Mouse (Mus musculus) CD4-positive, CD25-positive, alpha-beta regulatory T cell, adult 2 months (primary cell): ENCODE results near the gene Srebf1.

Experiments used
- DNase-seq: peaks from one replicate; pipeline ENCODE4 v3.0.0-alpha.2; 2012; ENCODE audit warnings: low read depth, low spot score

Srebf1 gene

GRCm38 (mm10) chr11:60178506-60178905, 43.9 kb downstream of the Srebf1 start:
- no peak for DNase-seq

GRCm38 (mm10) chr11:60178005-60178404, 44.4 kb downstream of the Srebf1 start:
- DNase-seq = no peak

GRCm38 (mm10) chr11:60176975-60177657, 45.3 kb downstream of the Srebf1 start:
- no peak for DNase-seq

- DNase-seq = peak; percentile 61
These were observed 46.0 kb downstream of the Srebf1 start for GRCm38 (mm10) chr11:60176182-60176974.

- peak; percentile 45 for DNase-seq
These were observed 46.8 kb downstream of the Srebf1 start for GRCm38 (mm10) chr11:60175371-60176181.

- DNase-seq = no peak
These were observed 48.7 kb downstream of the Srebf1 start for GRCm38 (mm10) chr11:60173606-60174184.

- no peak for DNase-seq
These were observed 50.3 kb downstream of the Srebf1 start for GRCm38 (mm10) chr11:60172074-60172473.

GRCm38 (mm10) chr11:60168780-60169179, 53.6 kb downstream of the Srebf1 start:
- DNase-seq = no peak

- no peak for DNase-seq
These were observed 57.3 kb downstream of the Srebf1 start for GRCm38 (mm10) chr11:60165076-60165475.

GRCm38 (mm10) chr11:60164450-60164849, 57.9 kb downstream of the Srebf1 start:
- no peak for DNase-seq

- no peak for DNase-seq
These were observed 59.0 kb downstream of the Srebf1 start for GRCm38 (mm10) chr11:60163362-60163761.

- DNase-seq = no peak
These were observed 59.8 kb downstream of the Srebf1 start for GRCm38 (mm10) chr11:60162547-60162946.

- no peak for DNase-seq
These were observed 61.1 kb downstream of the Srebf1 start for GRCm38 (mm10) chr11:60161146-60161874.

GRCm38 (mm10) chr11:60160454-60161114, 61.8 kb downstream of the Srebf1 start:
- no peak for DNase-seq

- DNase-seq = no peak
These were observed 62.4 kb downstream of the Srebf1 start for GRCm38 (mm10) chr11:60159955-60160354.

GRCm38 (mm10) chr11:60158271-60158670, 64.1 kb downstream of the Srebf1 start:
- DNase-seq = no peak

GRCm38 (mm10) chr11:60155690-60156089, 66.7 kb downstream of the Srebf1 start:
- DNase-seq = no peak

- no peak for DNase-seq
These were observed 68.4 kb downstream of the Srebf1 start for GRCm38 (mm10) chr11:60153936-60154335.

GRCm38 (mm10) chr11:60152339-60152738, 70.0 kb downstream of the Srebf1 start:
- DNase-seq = no peak

- no peak for DNase-seq
These were observed 71.7 kb downstream of the Srebf1 start for GRCm38 (mm10) chr11:60150677-60151076.
